Mouse (Mus musculus) natural killer cell, adult 2 months (primary cell): ENCODE data around the gene Stk11.
A peak's percentile ranks its signal among the peaks of the same experiment; 100 is the strongest.
"Not testable (repeated sequence)": the region's sequence is repeated elsewhere in the genome, so short reads cannot be mapped to it uniquely, and the experiment has no call there.

ENCODE experiments used
- DNase-seq, 2 experiments: peaks; one replicate each; pipeline ENCODE4 v3.0.0; 2022; ENCODE audit warnings: low spot score in 2 of 2

The Stk11 gene

GRCm38 (mm10) chr10:80157141-80157929 lies 41.7 kb downstream of the Stk11 start:
- no peak for DNase-seq

- peak; percentile 71 to 72 for DNase-seq
These were observed 42.8 kb downstream of the Stk11 start for GRCm38 (mm10) chr10:80158307-80158986.

DNA sequence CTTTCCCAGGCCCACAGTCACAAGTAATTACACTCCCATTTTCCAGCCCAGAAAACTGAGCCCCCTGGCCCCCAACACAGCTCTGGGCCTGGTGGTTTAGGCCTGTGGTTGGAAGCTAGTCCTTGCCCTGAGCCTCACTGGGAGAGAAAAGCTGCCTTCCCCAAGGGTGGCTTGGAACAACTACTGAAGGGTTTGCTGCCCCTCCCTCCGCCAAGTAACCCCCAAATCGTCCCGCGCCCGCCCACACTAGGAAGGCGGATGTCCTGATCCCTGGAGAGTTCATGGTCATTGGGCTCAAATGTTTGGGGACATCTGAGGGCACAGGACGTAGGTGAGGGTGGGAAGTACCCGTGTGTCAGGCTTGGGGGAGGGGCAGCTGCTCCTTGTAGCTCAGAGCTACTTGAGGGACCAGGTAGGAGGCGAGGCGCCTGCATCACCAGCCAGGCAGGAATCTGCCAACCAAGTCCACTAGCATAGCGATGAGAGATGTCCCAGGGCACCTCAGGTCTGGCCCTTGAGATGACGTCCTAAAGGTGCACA lies 43.5 kb downstream of the Stk11 start:
- DNase-seq = no peak

GRCm38 (mm10) chr10:80159561-80160454 lies 44.2 kb downstream of the Stk11 start:
- peak; percentile 99 to 100 for DNase-seq

GRCm38 (mm10) chr10:80160455-80161371 lies 45.1 kb downstream of the Stk11 start:
- DNase-seq = peak; percentile 71 to 76

DNA sequence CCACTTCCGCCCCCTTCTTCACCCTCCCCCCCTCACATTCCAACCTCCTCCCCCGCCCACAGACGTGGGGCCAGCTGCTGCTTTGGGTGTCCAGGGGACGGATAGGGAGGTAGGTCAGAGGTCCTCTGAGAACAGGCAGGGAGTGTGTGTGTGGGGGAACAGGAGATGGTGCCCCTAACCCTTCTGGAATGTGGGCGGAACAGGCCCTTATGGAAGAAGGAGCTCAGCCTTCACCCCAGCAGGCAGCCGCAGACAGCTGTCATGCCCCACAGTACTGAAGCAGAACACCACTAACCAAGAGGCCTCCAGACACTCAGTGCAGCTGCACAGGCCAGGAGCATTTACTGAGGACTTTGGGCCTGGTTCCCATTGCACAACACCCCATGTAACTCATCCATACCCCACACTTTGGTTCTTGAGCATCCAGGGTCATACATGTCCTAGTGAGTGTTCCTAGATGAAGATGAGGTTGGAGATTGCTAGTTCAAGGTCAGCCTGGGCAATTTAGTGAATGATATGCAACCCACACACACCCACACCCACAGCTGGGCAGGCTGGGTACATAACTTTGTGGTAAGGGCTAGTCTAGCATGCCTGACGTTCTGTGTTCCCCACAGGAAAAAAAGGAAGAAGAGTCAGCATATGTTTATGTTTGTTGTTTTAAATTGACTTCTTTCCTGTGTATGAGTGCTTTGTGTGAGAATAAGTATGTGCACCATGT lies 46.1 kb downstream of the Stk11 start:
- DNase-seq = no peak

GRCm38 (mm10) chr10:80162243-80162608 lies 46.6 kb downstream of the Stk11 start:
- DNase-seq = no peak

DNA sequence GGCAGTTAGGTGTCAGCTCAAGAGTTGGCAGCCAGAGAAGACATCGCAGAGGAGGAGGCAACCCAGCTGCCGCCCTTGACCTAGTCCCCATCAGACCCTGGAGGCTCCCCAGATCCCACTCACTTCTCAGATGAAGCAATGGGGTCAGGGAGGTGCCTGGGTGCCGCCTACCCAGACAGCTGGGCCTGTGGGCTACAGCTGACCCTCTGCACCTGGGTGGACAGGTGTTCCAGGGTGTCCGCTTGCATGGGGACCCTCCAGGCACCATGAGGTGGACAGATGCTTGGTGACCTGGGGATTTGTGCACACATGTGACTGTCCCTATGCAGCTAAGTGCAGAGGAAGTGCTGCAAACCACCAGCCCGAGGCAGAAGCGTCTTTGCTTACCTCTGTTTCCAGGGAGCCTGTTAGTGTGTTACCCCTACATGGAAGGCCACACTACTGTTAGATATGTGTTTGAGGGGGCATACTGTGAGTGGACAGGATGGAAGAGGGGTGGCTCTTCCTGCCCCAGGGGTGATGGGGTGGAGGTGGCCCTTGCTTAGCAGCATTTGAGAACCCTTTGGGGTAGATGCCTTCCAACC lies 47.2 kb downstream of the Stk11 start:
- DNase-seq = no peak

GRCm38 (mm10) chr10:80163721-80164120 lies 48.1 kb downstream of the Stk11 start:
- DNase-seq = no peak

DNA sequence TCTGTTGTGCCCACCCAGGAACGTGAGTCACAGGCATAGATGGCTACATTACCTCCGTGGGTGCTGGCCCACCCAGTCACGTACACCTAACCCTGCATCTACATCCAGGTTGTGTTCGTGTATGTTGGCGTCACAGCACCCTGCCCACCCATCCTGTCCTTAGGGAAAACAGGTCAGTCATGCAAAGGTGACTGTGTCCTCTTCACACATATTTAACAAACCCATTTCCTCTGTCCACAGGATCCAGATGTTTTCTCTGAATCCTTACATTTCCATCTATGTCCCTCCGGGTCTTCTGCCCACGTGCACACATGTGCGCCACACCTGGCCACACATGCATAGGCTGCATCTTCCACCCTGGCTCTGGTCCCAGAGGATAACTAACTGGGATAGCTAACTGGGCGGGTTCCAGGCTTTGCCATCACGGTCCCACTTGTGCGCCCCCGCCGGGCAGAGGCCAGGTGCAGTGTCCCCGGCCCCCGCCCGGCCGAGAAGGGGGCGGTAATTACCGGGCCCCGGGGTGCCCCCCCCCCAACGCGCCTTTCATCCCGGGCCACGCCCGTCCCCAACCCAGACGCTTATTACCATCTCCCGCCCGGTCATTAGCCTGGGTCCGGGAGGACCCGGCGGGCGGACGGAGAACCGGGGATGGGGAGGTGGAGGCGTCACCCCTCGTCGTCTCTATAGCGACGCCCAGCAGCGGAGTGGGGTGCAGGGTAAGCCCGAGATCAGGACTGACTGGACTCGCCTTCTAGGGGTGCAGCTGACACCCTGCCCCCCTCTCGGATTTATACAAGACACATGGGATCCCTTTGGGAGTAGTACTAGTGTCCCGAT lies 48.8 kb downstream of the Stk11 start:
- DNase-seq = no peak

DNA sequence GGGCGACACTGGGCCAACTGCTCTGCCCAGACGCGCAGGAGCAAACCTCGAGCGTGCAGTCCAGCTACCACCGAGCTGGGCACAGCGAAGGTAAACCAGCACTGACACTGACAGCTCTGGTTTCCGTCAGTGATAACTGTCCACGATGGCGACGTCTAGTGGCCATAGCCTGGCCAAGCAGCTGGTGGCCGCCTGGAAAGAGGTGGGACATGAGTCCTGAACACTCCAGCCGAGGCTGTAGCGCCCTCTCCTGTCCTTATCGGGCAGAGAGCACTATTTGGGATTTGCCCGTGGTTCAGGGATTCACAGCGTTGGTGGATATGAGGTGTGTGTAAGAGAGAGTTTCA lies 49.4 kb downstream of the Stk11 start:
- peak; percentile 96 for DNase-seq

- no peak for DNase-seq
These were observed 50.0 kb downstream of the Stk11 start, which contains the start of gene Cirbp for GRCm38 (mm10) chr10:80165392-80166128. Gene Cirbp (plus strand): TSS chr10:80165985.

DNA sequence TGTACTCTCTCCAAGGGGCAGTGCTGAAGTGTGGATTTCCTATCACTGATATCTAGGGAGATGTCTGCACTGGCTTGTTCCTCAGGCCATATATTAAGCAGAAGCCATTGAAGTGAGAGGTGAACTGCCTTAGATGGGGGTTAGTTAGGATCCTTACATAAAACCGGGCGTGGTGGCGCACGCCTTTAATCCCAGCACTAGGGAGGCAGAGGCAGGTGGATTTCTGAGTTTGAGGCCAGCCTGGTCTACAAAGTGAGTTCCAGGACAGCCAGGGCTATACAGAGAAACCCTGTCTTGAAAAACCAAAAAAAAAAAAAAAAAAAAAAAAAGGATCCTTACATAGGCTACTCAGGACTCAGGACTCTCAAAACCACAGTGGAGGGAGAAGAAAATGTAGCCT lies 50.5 kb downstream of the Stk11 start:
- not testable (repeated sequence) for DNase-seq

DNA sequence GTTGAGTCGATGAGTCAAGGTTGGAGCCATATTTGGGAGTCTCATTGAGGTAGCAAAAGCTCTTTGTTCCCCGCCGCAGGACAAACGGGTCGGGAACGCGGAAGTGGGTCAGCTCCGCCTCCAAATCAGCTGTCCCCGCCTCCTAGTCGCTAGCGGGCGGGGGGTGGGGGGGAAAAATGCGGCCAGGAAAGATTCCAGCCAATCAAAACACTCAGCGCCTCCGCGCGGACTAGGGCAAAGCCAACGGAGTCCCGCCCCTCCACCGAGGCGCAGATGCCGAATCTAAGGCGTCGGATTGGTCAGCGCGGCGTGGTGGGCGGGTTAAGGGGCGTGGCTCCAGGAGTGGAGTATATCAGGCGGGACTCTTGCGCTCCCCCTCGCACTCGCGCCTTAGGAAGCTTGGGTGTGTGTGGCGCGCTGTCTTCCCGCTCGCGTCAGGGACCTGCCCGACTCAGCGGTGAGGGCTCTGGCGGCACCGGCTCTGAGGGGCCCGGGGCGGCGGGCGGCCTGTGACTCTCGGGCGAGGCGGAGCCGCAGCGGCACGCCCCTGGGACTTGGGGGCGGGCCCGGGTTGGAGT lies 51.9 kb downstream of the Stk11 start:
- DNase-seq = peak; percentile 99

- peak; percentile 90 for DNase-seq
These were observed 52.5 kb downstream of the Stk11 start for GRCm38 (mm10) chr10:80168038-80168661.

DNA sequence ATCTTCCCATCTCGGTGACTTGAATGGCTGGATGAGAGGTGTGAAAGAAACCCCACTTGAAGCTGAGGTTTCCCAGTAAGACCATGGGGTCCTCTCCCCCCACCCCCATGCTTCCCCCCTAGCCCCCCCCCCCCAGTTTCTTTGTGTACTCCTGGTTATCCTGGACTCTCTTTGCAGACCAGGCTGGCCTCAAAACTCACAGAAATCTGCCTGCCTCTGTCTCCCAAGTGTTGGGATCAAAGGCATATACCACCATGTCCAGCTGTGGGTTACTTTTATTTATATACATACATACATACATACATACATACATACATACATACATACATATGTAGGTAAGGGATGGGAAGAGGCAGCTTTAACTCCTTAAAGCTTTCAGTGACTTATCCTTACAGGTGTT lies 53.5 kb downstream of the Stk11 start:
- DNase-seq = no peak

- DNase-seq = no peak
These were observed 54.0 kb downstream of the Stk11 start for GRCm38 (mm10) chr10:80169651-80170050.
